Mouse (Mus musculus) neural tube, embryonic 13.5 days (tissue): ENCODE measurements around the gene Sptssb. TPM values are rescaled to one million over a fixed set of nuclear protein-coding genes. Genes with fewer than 3 reads are reported as not detected.
A peak's percentile ranks its signal among the peaks of the same experiment; 100 is the strongest.

Source experiments
- ATAC-seq: fragments of 200-750 bp; cut with Nextera tagmentation; 2 replicates; pipeline ENCODE4 v1.8.0; 2017; ENCODE audit warnings: low read depth, mild to moderate bottlenecking, moderate TSS enrichment, moderate library complexity
- H3K27ac ChIP-seq: fragments of 300-500 bp; sonication (generic); replicated peaks from 2 replicates; pipeline ENCODE4 v1.5.1; 2015; ENCODE audit warnings: moderate library complexity, mild to moderate bottlenecking, inconsistent platforms
- H3K27me3 ChIP-seq: fragments of 300-500 bp; sonication (generic); 2 replicates; pipeline ENCODE4 v1.6.1; 2015; ENCODE audit warnings: mild to moderate bottlenecking, inconsistent platforms
- H3K36me3 ChIP-seq: fragments of 300-500 bp; sonication (generic); 2 replicates; pipeline ENCODE4 v1.6.1; 2015; ENCODE audit warnings: mild to moderate bottlenecking, inconsistent platforms
- H3K4me1 ChIP-seq: fragments of 300-500 bp; sonication (generic); replicated peaks from 2 replicates; pipeline ENCODE4 v1.6.1; 2015; ENCODE audit warnings: inconsistent platforms
- H3K4me2 ChIP-seq: fragments of 300-500 bp; sonication (generic); 2 replicates; pipeline ENCODE4 v1.6.1; 2015; ENCODE audit warnings: inconsistent platforms, mild to moderate bottlenecking, moderate library complexity
- H3K4me3 ChIP-seq: fragments of 300-500 bp; sonication (generic); 2 replicates; pipeline ENCODE4 v1.5.1; 2015; ENCODE audit warnings: mild to moderate bottlenecking, inconsistent platforms
- H3K9ac ChIP-seq: fragments of 300-500 bp; sonication (generic); 2 replicates; pipeline ENCODE4 v1.6.1; 2015; ENCODE audit warnings: moderate library complexity, mild to moderate bottlenecking, inconsistent platforms
- H3K9me3 ChIP-seq: fragments of 300-500 bp; sonication (generic); 2 replicates; pipeline ENCODE4 v1.6.1; 2016; ENCODE audit warnings: inconsistent platforms
- WGBS: fragments of 180-500 bp; shearing (Covaris S2); methylation state at CpG from one replicate; pipeline ENCODE4 v1.1.7; 2015; 5-methylcytosine and 5-hydroxymethylcytosine counted together
- polyA plus RNA-seq: library from polyadenylated mRNA; unstranded; fragments of >200 nt; fragmentation: Nextera tagmentation; extraction: Ambion mirVana; gene quantifications from 2 replicates; pipeline ENCODE4 v1.2.1, GENCODE M21; 2015

The Sptssb gene
- polyA plus RNA-seq, 1 experiment from 2014 or later, result 0.74 TPM

DNA sequence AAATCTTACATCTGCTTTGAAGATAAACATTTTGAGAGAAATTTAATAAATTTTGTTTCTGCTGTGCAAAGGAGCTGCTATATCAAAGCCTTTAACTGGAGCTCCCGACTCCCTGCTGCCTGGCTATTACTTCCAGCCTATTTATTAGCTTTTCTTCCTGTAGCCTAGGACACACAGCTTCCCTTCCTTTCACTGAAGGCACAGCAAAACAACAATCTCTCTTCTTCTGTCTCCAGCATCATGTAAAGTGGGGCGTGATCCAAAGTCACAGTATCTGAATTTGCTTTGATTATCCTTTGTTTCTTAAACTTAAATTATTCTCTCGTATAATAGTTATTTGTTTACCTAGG is 39.9 kb downstream of the Sptssb start:
- no peaks in the 10 kb centered on the region for H3K9me3 ChIP-seq
- H3K4me2 ChIP-seq, result no peak overlapping the region
- H3K36me3 ChIP-seq, result no peaks in the 10 kb centered on the region
- 17% methylated on average over 3 of the region's 3 CpGs for WGBS
- no peak for ATAC-seq
- 0 out of 2 replicates have a peak, but pooled peaks cover 4% of the 10 kb centered on the region for H3K4me1 ChIP-seq
- no peak overlapping the region for H3K27ac ChIP-seq
- no peak overlapping the region for H3K4me3 ChIP-seq
- H3K9ac ChIP-seq, result no peak overlapping the region
- H3K27me3 ChIP-seq, result no peaks in the 10 kb centered on the region

DNA sequence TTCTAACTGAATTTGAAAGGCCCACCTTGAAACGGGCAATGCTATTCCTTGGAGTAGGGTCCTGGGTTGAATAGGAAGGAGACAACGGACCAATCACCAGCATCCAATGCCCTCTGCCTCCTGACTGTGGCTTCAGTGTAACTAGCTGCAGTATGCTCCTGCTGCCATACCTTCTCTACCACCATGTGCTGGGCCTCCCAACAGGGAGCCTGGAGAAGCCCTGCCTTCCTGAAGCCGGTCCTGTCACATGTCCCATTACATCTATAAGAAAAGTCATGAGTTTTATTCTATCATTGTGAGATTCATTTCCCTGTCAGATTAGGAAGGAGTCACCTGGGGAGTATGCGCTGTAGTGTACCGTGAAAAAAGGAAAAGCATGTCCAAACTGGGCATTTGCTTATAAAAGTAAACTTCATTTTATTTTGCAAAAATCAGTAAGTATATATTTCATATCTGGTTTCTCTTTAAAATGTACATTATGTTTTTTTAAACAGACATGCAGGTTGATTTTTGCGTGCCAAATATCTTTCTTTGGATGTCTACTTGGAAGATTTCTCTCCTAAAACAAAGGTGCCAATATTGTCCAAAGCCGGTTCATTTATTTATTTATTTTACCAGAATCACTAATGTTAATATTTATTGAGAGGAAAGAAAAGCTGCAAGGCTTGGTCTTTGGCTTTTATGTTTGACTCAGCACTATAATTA is 40.4 kb downstream of the Sptssb start:
- no peaks in the 10 kb centered on the region for H3K9me3 ChIP-seq
- no peaks in the 10 kb centered on the region for H3K27me3 ChIP-seq
- no peak overlapping the region for H3K4me3 ChIP-seq
- H3K9ac ChIP-seq, result no peak overlapping the region
- H3K4me1 ChIP-seq, result 0 out of 2 replicates have a peak, but pooled peaks cover 4% of the 10 kb centered on the region
- no peaks in the 10 kb centered on the region for H3K36me3 ChIP-seq
- WGBS, result 70% methylated on average over 7 of the region's 7 CpGs
- H3K4me2 ChIP-seq, result no peak overlapping the region
- H3K27ac ChIP-seq, result no peak overlapping the region
- ATAC-seq, result no peak

DNA sequence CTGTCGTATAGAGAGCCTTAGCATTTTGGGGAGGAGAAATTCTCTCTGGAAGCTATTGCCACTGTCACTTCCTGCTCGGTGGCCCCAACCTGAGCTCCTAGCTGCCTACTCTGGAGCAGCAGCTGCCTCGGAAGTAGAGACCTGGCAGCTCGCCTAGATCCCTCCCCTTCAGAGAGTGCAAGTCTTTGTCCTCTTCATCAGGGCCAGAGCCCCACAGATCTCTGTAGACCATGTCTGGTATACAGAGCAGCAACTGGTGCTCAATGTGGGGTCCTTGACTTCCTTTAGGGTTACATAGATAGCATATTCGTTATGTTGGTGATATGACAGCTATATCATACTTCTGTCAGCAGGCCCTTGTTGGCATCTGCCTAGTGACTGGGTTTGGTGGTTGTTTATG is 41.3 kb downstream of the Sptssb start:
- Histone ChIP-seq H3K4me3 (no peak overlapping the region), H3K27me3 (no peaks in the 10 kb centered on the region), H3K27ac (no peak overlapping the region), H3K36me3 (no peaks in the 10 kb centered on the region), H3K4me1 (0 out of 2 replicates have a peak, but pooled peaks cover 4% of the 10 kb centered on the region), H3K9ac (no peak overlapping the region), H3K9me3 (no peaks in the 10 kb centered on the region), H3K4me2 (no peak overlapping the region)
- WGBS, result 74% methylated on average over 5 of the region's 5 CpGs
- ATAC-seq, result no peak

DNA sequence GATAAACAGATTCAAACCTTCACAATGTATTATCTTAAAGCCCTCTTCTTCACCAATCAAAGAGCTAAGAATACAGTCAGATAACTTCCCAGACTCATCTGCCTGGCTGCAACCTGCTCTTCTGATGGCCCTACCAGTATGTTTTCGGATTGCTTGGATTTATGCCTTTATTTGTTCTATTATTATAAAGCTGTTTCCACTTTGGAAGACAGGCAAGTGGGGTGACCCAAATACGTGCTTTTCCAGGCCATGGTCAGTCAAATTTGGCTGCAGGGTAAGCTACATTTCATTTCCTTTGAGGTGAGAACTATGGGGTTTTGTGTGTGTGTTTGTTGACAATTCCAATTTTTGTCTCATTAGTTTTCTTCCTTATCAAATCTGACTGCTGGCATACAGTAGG is 43.2 kb downstream of the Sptssb start:
- no peak for ATAC-seq
- Histone ChIP-seq H3K4me2 (no peak overlapping the region), H3K9me3 (no peaks in the 10 kb centered on the region), H3K4me3 (no peak overlapping the region), H3K27ac (no peak overlapping the region), H3K27me3 (no peaks in the 10 kb centered on the region), H3K36me3 (no peaks in the 10 kb centered on the region), H3K4me1 (0 out of 2 replicates have a peak, but pooled peaks cover 4% of the 10 kb centered on the region), H3K9ac (no peak overlapping the region)
- WGBS, result 82% methylated on average over 2 of the region's 2 CpGs

DNA sequence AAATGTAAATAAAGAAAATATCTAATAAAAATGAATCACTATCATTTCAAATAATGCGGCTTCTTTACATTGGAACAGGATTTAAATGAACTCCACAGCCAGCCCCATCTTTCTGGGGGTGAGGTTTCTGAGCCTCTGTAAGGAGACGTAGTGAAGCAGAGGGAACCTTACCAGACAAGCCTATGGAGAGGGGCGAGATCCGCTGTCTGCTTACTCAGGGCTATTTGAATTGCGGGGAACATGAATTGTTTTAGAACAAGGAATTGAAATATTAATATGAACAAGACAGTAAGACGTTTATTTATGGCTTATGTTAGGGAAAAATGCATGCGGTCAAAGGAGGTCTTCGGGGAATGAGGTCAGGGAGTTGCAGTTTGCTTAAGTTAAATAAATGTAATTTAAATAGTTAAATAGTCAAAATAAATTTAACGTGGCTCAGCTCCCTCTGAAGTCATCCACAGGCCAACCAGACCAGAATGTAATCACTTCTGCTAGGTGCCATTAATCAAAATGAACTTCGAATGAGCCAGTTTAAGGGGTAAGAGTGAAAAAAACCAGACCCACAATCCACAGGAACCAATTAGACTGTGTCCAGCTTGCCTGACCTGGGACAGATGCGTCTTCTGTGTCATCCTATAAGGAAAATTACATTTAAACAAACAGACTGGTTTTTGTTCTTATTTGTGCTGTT is 46.6 kb downstream of the Sptssb start:
- Histone ChIP-seq H3K4me1 (no peaks in the 10 kb centered on the region), H3K9me3 (no peaks in the 10 kb centered on the region), H3K4me2 (no peak overlapping the region), H3K27ac (no peak overlapping the region), H3K9ac (no peak overlapping the region), H3K27me3 (no peaks in the 10 kb centered on the region), H3K36me3 (no peaks in the 10 kb centered on the region), H3K4me3 (no peak overlapping the region)
- ATAC-seq, result no peak
- 70% methylated on average over 11 of the region's 11 CpGs for WGBS

DNA sequence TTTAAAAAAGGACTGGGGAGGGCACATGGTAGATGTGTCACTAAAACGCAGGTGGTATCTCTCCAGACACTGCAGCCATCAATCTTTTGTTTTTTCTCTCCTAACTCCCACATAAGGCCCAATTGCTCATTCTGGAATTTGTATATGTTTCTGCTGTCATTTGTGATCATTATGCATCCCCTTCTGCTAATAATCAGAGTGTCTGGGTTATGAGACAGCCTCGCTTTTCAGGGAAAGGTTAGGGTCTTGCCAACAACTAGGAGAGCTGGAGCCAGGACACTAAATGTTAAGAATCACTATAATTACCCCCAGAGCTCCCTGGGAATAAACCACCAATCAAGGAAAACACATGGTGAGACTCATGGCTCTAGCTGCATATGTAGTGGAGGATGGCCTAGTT is 47.3 kb downstream of the Sptssb start:
- no peak overlapping the region for H3K4me3 ChIP-seq
- no peaks in the 10 kb centered on the region for H3K27me3 ChIP-seq
- H3K4me1 ChIP-seq, result no peaks in the 10 kb centered on the region
- H3K36me3 ChIP-seq, result no peaks in the 10 kb centered on the region
- no peak overlapping the region for H3K4me2 ChIP-seq
- no peak overlapping the region for H3K27ac ChIP-seq
- no peaks in the 10 kb centered on the region for H3K9me3 ChIP-seq
- WGBS, result 79% methylated on average over 2 of the region's 2 CpGs
- ATAC-seq, result no peak
- no peak overlapping the region for H3K9ac ChIP-seq

DNA sequence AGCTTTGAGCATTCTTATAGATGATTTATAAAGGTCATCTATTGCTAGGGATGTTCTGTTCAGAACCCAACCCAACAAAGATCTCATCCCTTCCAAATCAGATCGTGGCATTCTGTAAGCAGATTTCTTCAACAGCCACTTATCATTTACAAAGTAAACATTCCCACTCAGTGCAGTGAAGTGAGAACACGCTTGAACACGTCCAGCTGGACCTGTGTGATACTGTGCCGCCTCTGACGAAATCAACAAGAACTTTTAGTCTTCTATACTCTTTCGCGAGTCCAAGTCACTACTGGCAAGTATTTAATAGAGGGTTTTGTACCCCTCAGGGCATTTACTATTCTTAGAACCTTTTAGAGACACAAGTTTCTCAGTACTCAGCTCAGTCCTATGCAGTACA is 51.3 kb downstream of the Sptssb start:
- no peaks in the 10 kb centered on the region for H3K36me3 ChIP-seq
- no peak for ATAC-seq
- no peak overlapping the region for H3K27ac ChIP-seq
- no peaks in the 10 kb centered on the region for H3K9me3 ChIP-seq
- no peaks in the 10 kb centered on the region for H3K4me1 ChIP-seq
- H3K9ac ChIP-seq, result no peak overlapping the region
- no peak overlapping the region for H3K4me3 ChIP-seq
- no peak overlapping the region for H3K4me2 ChIP-seq
- H3K27me3 ChIP-seq, result no peaks in the 10 kb centered on the region
- 92% methylated on average over 7 of the region's 7 CpGs for WGBS

DNA sequence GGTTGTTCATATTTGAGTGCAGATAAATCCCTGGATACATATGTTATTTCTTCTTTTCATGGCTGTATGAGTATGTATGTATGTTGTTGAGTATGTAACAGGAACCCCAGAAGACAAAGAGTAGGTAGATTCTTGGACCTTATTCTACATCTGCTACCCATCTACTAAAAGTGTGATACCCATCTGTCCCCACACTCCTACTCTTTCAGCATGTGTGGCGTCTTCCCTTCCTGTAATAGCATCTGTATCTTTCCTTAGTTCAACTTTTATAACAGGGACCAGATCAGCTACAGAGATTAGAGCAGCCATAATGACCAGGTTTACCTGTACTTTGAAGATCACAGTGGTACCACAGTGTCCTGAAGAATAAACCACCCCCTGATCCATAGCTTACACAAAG is 56.6 kb downstream of the Sptssb start:
- peaks cover 5% of the 10 kb centered on the region for H3K4me1 ChIP-seq
- no peak overlapping the region for H3K4me3 ChIP-seq
- no peaks in the 10 kb centered on the region for H3K36me3 ChIP-seq
- no peaks in the 10 kb centered on the region for H3K9me3 ChIP-seq
- no peak overlapping the region for H3K4me2 ChIP-seq
- H3K27me3 ChIP-seq, result no peaks in the 10 kb centered on the region; the same call in 1 of the 2 replicates
- no peak overlapping the region for H3K9ac ChIP-seq
- no peak overlapping the region for H3K27ac ChIP-seq
- ATAC-seq, result no peak
- 88% methylated on average over 1 of the region's 1 CpGs for WGBS

DNA sequence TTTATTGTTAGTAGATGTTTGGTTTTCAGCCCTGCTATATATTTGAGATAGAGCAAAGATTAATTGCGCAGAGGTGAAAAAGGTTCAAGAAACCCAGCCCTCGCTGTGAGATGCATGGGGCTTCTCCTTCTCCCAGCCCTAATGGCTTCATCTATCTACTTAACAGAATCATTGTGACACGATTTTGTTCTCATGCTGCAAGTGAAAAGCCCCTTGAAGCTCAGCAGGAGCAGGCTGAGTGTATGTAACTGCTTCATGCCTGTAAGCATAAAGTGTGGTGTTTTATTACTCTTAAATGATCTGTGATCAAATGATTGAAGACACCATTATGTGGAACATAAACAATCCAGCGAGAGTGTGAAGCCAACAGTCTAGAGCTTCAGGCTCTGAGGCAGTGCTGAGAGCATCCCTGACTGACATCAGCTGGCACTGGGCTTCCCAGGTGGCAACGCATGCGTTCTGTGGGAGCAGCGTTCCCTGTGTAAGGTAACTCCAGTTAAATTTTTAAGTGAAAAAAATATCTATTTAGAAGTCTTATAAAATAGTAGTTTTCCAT is 58.8 kb downstream of the Sptssb start:
- H3K4me1 ChIP-seq, result peaks cover 5% of the 10 kb centered on the region
- H3K4me3 ChIP-seq, result no peak overlapping the region
- peak overlapping the region; percentile 20; the same call in 1 of the 2 replicates for H3K4me2 ChIP-seq
- H3K27ac ChIP-seq, result no peak overlapping the region
- H3K9ac ChIP-seq, result no peak overlapping the region
- 34% methylated on average over 7 of the region's 7 CpGs for WGBS
- no peaks in the 10 kb centered on the region for H3K9me3 ChIP-seq
- no peaks in the 10 kb centered on the region for H3K36me3 ChIP-seq
- H3K27me3 ChIP-seq, result no peaks in the 10 kb centered on the region; the same call in 1 of the 2 replicates
- ATAC-seq, result peak; percentile 77

DNA sequence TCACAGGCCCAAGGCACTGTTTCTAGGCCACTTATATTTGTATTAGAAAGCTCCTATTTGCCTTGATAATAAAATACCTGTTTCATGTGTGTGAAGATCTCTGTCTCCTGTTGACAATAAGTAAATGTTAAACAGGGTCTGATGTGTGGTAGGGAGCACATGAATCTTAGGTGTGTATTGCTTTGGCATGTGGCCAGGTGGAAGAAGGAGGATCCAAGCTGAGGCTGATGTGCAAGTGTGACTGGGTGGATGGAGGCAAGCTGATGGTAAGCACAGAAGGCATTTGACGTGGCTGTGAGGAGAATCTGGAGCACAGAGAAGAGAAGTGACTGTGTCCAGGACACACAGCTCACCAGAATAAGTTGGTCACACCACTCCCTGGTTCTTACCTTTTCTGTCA is 60.6 kb downstream of the Sptssb start:
- WGBS, result 88% methylated on average over 1 of the region's 1 CpGs
- Histone ChIP-seq H3K27ac (no peak overlapping the region), H3K9me3 (no peaks in the 10 kb centered on the region), H3K9ac (no peak overlapping the region), H3K4me2 (no peak overlapping the region), H3K27me3 (no peaks in the 10 kb centered on the region; the same call in 1 of the 2 replicates), H3K4me3 (no peak overlapping the region), H3K4me1 (peaks cover 5% of the 10 kb centered on the region), H3K36me3 (no peaks in the 10 kb centered on the region)
- ATAC-seq, result no peak

DNA sequence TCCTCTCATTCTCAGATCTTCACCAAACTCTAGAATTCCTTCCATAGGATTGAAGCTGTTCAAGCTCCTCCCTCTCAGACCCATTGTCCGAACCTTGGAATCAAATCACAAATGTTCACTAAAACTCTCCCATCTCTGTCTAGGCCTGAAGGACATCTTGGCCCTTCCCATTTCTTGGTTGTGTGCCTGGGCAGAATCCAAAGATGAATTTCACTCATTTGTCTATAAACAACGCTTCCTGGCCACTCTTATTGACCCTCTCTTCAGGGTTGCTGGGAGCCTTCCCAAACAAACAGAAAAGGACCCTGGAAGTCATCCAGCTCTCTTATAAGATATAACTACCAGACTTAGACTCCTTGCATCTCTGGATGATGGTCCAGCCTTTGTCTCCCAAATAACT is 61.8 kb downstream of the Sptssb start:
- H3K27ac ChIP-seq, result no peak overlapping the region
- no peak overlapping the region for H3K4me3 ChIP-seq
- no peaks in the 10 kb centered on the region for H3K36me3 ChIP-seq
- H3K4me1 ChIP-seq, result peaks cover 5% of the 10 kb centered on the region
- H3K27me3 ChIP-seq, result no peaks in the 10 kb centered on the region
- no peak for ATAC-seq
- 84% methylated on average over 2 of the region's 2 CpGs for WGBS
- no peak overlapping the region for H3K9ac ChIP-seq
- no peak overlapping the region for H3K4me2 ChIP-seq
- H3K9me3 ChIP-seq, result no peaks in the 10 kb centered on the region

DNA sequence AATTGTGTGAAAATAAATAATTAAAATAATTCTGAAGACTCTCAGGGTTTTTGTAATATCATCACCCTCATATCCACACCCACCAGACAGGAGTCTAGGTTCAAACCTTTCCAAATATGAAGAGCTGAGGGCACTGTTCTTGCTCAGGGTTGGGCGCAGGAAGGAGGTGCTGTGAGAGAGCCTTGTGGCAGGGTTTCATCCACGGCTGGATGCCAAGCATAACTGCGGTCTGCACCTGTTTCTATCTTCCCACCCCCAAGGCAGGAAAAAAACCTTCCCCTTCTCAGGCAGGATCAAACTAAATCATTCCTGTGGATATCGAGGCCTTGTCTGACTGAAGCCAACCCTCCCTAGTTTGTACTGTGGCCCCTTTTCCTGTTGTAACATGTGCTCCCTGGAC is 62.2 kb downstream of the Sptssb start:
- H3K4me1 ChIP-seq, result peaks cover 5% of the 10 kb centered on the region
- no peaks in the 10 kb centered on the region for H3K36me3 ChIP-seq
- H3K9ac ChIP-seq, result no peak overlapping the region
- H3K9me3 ChIP-seq, result no peaks in the 10 kb centered on the region
- H3K27ac ChIP-seq, result no peak overlapping the region
- no peak for ATAC-seq
- WGBS, result 89% methylated on average over 4 of the region's 4 CpGs
- no peaks in the 10 kb centered on the region for H3K27me3 ChIP-seq
- H3K4me3 ChIP-seq, result no peak overlapping the region
- H3K4me2 ChIP-seq, result no peak overlapping the region
